Mouse (Mus musculus) forebrain, postnatal 0 days (tissue): ENCODE data around the gene Capns1. TPM values are rescaled to one million over a fixed set of nuclear protein-coding genes. Genes with fewer than 3 reads are reported as not detected.
"Not testable (repeated sequence)": the region's sequence is repeated elsewhere in the genome, so short reads cannot be mapped to it uniquely, and the experiment has no call there.

ENCODE experiments used
- ATAC-seq: fragments of 200-750 bp; cut with Nextera tagmentation; 2 replicates; pipeline ENCODE4 v1.8.0; 2017; ENCODE audit warnings: mild to moderate bottlenecking, moderate library complexity
- DNase-seq: peaks from one replicate; pipeline ENCODE4 v3.0.0-alpha.2; 2015
- H3K27ac ChIP-seq: fragments of 300-500 bp; sonication (generic); 2 replicates; pipeline ENCODE4 v1.5.1; 2014; ENCODE audit warnings: low read depth, mild to moderate bottlenecking, antibody characterized with exemption, low read length, moderate library complexity, mixed read lengths
- H3K27me3 ChIP-seq: fragments of 300-500 bp; sonication (generic); 2 replicates; pipeline ENCODE4 v1.6.1; 2014; ENCODE audit warnings: mild to moderate bottlenecking, low read length, mixed read lengths; ENCODE audit not compliant: insufficient read depth
- H3K36me3 ChIP-seq: fragments of 300-500 bp; sonication (generic); 2 replicates; pipeline ENCODE4 v1.6.1; 2014; ENCODE audit warnings: mild to moderate bottlenecking, moderate library complexity; ENCODE audit not compliant: insufficient read depth
- H3K4me1 ChIP-seq: fragments of 300-500 bp; sonication (generic); 2 replicates; pipeline ENCODE4 v1.6.1; 2014; ENCODE audit warnings: antibody characterized with exemption; ENCODE audit not compliant: insufficient read depth
- H3K4me2 ChIP-seq: fragments of 300-500 bp; sonication (generic); 2 replicates; pipeline ENCODE4 v1.6.1; 2014; ENCODE audit warnings: low read depth, mild to moderate bottlenecking, moderate library complexity
- H3K4me3 ChIP-seq: fragments of 300-500 bp; sonication (generic); 2 replicates; pipeline ENCODE4 v1.5.1; 2014; ENCODE audit warnings: low read depth, low read length, mixed read lengths
- H3K9ac ChIP-seq: fragments of 300-500 bp; sonication (generic); 2 replicates; pipeline ENCODE4 v1.6.1; 2014; ENCODE audit warnings: mild to moderate bottlenecking
- H3K9me3 ChIP-seq: fragments of 300-500 bp; sonication (generic); 2 replicates; pipeline ENCODE4 v1.6.1; 2016; ENCODE audit warnings: low read length
- CTCF ChIP-seq: sonication (generic); IDR thresholded peaks from 2 replicates; pipeline ENCODE4 v1.5.1; 2016; ENCODE audit warnings: antibody characterized with exemption, control low read depth, low read depth
- WGBS: fragments of 180-500 bp; shearing (Covaris S2); extraction: QIAGEN DNeasy Blood & Tissue Kit; methylation state at CpG from one replicate; pipeline ENCODE4 v1.1.7; 2014; 5-methylcytosine and 5-hydroxymethylcytosine counted together
- polyA plus RNA-seq: library from polyadenylated mRNA; unstranded; fragments of >200 nt; fragmentation: Nextera tagmentation; extraction: Ambion mirVana; gene quantifications from 2 replicates; pipeline ENCODE4 v1.2.1, GENCODE M21; 2015
- total RNA-seq: library from RNA; depleted of rRNA; stranded (reverse); fragments of >200 nt; gene quantifications from 2 replicates; pipeline ENCODE4 v1.2.3, GENCODE M21; 2014

Gene Capns1
- total and polyA plus RNA-seq, 2 experiments from 2014 or later, result 65.9 to 162 TPM

DNA sequence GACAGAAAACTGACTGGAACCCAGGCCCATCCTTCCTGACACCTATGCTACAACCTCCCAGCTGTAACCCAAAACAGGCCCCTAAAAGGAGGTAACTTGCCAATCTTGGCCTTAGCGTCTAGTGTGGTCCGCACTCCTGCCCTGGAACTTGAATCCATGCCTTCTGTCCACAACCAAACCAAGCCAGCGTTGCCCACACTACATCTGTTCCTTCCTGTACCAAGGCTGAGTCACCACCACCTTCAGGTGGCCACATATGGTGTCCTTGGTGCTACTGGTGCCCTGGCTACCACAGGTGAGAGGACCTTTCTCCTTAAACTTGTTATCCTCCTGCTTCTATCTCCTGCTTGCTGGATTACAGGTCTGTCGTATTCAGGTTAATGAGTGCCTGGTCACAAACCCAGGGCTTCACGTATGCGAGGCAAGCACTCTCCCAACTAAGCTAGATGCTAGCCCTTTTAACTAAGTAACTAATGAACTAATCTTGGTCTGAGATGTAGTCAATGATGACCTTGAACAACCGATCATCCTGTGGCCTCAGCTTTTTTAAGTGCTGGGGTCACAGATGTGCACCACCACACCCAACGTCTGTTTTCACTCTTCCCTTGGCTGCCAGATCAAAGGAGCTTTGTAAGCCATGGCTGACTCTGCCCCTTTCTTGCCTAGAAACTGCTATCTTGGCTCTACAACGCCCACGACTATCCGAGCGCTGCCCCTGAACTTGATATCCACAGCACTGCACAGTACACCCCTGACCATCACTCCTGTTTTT lies 10.1 kb downstream of the Capns1 start:
- Histone ChIP-seq H3K27me3 (no peaks in the 10 kb centered on the region), H3K27ac (no peak overlapping the region), H3K4me2 (no peak overlapping the region), H3K9me3 (no peaks in the 10 kb centered on the region), H3K36me3 (peaks cover 56% of the 10 kb centered on the region), H3K4me1 (peaks cover 5% of the 10 kb centered on the region; the same call in 1 of the 2 replicates), H3K4me3 (no peak overlapping the region), H3K9ac (no peak overlapping the region)
- 87% methylated on average over 12 of the region's 12 CpGs for WGBS
- no peak for TF ChIP-seq CTCF
- DNase-seq (no peak), ATAC-seq (no peak)

DNA sequence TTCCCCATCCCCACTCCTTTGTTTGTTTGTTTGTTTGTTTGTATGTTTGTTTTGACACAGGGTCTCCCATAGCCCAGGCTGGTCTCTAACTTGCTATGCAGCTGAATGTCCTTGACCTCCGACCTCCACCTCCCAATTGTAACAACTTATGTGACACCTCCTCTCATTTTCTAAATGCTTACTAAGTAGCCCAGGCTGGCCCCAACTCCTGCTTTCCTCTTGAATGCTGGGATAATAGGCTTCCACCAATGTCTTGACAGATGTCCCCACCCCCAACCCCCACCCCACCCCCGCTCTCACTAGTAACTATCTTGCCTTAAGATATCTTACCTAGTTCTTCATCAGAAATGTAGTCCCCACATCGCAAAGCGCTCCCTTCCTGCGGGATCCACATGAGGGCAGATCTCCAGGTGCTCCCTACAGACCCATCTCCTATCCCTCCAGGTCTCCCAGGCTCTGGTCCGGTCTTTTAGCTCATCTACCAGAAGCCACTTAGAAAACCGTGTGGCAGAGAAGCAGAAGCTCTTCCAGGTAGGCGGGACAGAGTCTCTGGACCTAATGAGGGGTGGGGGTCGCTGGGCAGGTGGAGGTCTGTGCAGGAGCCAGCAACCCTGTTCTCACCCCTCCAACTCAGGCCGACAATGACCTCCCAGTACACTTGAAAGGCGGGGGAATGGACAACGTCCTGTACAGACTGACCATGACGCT lies 13.8 kb downstream of the Capns1 start:
- H3K36me3 ChIP-seq, result peaks cover 34% of the 10 kb centered on the region
- no peak for TF ChIP-seq CTCF
- no peak for DNase-seq
- no peak overlapping the region for H3K27ac ChIP-seq
- no peaks in the 10 kb centered on the region for H3K4me1 ChIP-seq
- H3K9ac ChIP-seq, result no peak overlapping the region
- no peak for ATAC-seq
- no peaks in the 10 kb centered on the region for H3K9me3 ChIP-seq
- WGBS, result 80% methylated on average over 13 of the region's 13 CpGs
- no peak overlapping the region for H3K4me2 ChIP-seq
- no peak overlapping the region for H3K4me3 ChIP-seq
- no peaks in the 10 kb centered on the region for H3K27me3 ChIP-seq

DNA sequence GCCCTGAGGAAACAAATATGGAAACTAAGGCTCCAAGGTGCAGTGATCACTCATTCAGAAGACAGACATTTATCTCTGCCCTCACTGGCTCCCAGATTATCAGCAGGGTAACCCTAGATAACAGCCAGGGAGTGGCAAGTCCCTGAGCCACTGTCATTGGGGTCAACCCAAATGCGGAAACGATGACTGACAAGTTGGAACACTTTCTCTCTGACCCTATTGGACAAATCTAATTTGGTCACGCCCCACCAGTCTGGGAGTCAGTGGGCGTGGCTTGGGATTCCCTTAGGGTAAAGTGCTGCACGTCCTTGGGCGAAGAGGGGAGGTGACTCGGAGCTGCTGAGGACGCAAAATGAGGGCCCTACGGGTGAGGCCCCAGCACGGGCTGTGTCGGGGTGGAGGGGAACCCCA lies 14.7 kb downstream of the Capns1 start, which contains the start of gene Cox7a1:
Gene Cox7a1 (plus strand): TSS at position 266 of the 411 bp plus-strand sequence.
- Histone ChIP-seq H3K4me2 (peak within 1 kb of the TSS; percentile 31; the same call in 1 of the 2 replicates), H3K9me3 (no peaks in the 10 kb centered on the region), H3K4me1 (no peaks in the 10 kb centered on the region), H3K4me3 (0 out of 2 replicates have a peak within 1 kb of the TSS, but pooled peaks have one; percentile 2), H3K9ac (no peak within 1 kb of the TSS), H3K27me3 (no peaks in the 10 kb centered on the region), H3K27ac (no peak within 1 kb of the TSS), H3K36me3 (peaks cover 30% of the 10 kb centered on the region)
- TF ChIP-seq CTCF, result no peak
- ATAC-seq, result peak; percentile 35; the same call in 1 of the 2 replicates
- DNase-seq, result peak; percentile 44
- 8% methylated on average over 11 of the region's 11 CpGs for WGBS

DNA sequence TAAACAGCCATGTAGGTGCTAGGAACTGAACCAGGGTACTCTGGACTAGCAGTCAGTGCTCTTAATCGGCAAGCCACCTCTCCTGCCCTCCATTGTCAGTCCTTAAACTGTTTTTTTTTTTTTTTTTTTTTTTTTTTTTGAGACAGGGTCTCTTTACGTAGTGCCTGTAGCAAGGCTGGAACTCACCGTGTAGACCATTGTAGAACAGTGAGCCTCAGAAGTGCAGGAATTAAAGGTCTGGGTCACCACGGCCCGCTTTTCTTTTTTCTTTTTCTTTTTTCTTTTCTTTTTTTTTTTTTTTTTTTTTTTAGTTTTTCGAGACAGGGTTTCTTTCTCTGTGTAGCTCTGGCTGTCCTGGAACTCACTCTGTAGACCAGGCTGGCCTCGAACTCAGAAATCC lies 15.4 kb downstream of the Capns1 start:
- not testable (repeated sequence) for H3K4me2 ChIP-seq, ATAC-seq, H3K27ac ChIP-seq, H3K4me3 ChIP-seq, H3K9ac ChIP-seq, H3K9me3 ChIP-seq, H3K4me1 ChIP-seq, DNase-seq, H3K27me3 ChIP-seq
- H3K36me3 ChIP-seq, result peaks cover 30% of the 10 kb centered on the region
- 60% methylated on average over 7 of the region's 7 CpGs for WGBS

DNA sequence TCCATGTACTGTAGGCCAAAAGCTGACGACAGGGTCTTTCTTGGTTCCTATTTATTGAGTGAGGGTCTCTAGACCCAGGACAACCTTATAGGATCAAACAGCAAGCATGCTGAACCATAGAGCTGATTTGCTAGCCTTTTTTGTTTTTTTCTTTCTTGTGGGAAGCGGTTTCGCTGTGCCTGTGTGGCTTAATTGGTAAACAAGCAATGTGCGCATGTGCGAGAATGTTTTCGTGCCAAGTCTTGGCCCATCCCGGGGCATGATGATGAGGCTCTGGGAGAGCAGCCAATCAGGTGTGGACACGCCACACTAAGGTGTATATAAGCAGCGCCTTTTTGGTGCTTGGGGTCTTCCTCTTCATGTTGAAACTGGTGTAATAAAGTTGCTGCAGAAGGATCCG lies 16.7 kb downstream of the Capns1 start:
- not testable (repeated sequence) for H3K4me1 ChIP-seq, DNase-seq, H3K4me3 ChIP-seq, H3K9ac ChIP-seq, H3K27me3 ChIP-seq, H3K4me2 ChIP-seq, H3K27ac ChIP-seq, H3K9me3 ChIP-seq, ATAC-seq
- H3K36me3 ChIP-seq, result peaks cover 26% of the 10 kb centered on the region
- 84% methylated on average over 10 of the region's 10 CpGs for whole genome bisulfite sequencing

DNA sequence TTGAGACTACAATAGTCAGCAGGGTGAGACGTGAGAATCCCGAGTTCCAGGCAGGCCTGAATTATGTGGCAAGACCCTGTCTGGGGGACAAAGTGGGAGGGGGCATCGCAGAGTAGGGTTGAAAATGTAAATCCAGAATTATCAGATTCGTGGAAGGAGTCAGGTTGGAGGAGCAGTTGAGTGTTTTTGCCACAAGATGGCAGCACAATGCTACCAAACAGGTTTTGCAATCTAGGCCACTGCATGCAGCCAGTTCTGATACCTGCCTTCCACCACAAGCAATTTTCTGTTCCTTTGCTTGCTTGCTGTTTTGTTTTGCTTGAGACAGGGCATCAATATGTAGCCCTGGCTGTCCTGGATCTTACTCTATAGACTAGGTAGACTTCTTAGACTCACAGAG lies 17.3 kb downstream of the Capns1 start:
- Histone ChIP-seq H3K36me3 (peaks cover 24% of the 10 kb centered on the region), H3K9ac (no peak overlapping the region), H3K4me3 (no peak overlapping the region), H3K4me2 (no peak overlapping the region), H3K27ac (no peak overlapping the region), H3K4me1 (no peaks in the 10 kb centered on the region), H3K9me3 (no peaks in the 10 kb centered on the region), H3K27me3 (no peaks in the 10 kb centered on the region)
- peak; percentile 87 for DNase-seq
- peak; percentile 93 for TF ChIP-seq CTCF
- WGBS, result 5% methylated on average over 4 of the region's 4 CpGs
- ATAC-seq, result peak; percentile 74

DNA sequence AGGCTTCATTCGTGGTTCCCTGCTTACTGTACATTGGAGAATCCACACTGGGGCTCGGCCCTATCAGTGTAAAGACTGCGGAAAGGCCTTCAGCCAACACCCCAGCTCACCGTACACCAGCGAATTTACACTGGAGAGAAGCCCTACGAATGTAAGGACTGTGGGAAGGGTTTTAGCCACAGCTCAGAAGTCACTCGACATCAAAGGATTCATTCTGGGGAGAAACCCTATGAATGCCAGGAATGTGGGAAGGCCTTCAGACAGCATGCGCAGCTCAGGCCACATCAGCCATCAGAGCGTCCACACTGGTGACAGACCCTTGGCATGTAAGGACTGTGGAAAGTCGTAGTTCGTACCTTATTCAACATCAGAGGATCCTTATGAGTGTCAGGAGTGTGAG lies 20.4 kb downstream of the Capns1 start:
- no peak overlapping the region for H3K4me3 ChIP-seq
- ATAC-seq (no peak), DNase-seq (no peak)
- H3K4me1 ChIP-seq, result no peaks in the 10 kb centered on the region
- WGBS, result 87% methylated on average over 11 of the region's 11 CpGs
- H3K27me3 ChIP-seq, result no peaks in the 10 kb centered on the region
- H3K4me2 ChIP-seq, result no peak overlapping the region
- no peak overlapping the region for H3K27ac ChIP-seq
- no peaks in the 10 kb centered on the region for H3K9me3 ChIP-seq
- H3K36me3 ChIP-seq, result peaks cover 31% of the 10 kb centered on the region
- H3K9ac ChIP-seq, result no peak overlapping the region
- TF ChIP-seq CTCF, result no peak
